Mouse (Mus musculus): ENCODE measurements around the gene Adarb2.

The Adarb2 gene

DNA sequence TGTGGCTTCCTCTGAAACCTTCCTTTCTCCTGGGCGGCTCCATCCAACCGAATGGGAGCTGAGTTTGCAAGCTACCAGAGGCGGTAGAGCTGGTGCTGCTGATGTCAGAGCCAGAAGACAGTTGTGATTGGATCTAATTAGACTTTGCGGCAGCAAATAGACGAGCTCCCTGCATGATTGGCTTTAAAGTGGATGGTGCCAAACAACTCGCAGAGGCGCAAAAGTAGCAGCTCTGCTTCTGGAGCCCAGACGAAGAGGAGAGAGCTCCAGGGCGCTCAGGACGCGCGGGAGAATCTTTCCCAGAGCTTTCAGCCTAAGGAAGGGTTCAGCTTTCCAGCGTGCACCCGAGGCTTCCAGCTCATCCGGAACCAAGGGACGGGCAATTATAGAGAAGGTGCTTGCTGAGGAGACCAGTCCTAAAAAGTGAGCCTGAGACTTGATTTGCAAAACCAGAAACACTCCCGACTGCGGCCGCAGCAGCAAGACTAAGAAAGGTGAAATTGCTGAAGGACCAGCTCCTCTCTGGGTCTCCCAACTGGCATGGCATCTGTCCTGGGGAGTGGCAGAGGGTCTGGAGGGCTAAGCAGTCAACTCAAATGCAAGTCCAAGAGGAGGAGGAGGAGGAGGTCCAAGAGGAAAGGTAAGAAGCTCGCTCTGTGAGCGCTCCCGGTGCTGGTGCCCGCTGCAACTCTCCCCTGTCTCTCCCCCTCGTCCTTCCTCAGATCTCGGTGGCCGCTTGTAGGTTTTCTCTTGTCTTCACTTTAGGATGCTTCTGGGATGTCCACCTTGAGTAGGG lies at the start of gene Adarb2:
Adarb2 (plus strand) TSS at position 186 of the 796 bp plus-strand sequence.
- no peak for DNase-seq (ENCODE audit: low read depth)

DNA sequence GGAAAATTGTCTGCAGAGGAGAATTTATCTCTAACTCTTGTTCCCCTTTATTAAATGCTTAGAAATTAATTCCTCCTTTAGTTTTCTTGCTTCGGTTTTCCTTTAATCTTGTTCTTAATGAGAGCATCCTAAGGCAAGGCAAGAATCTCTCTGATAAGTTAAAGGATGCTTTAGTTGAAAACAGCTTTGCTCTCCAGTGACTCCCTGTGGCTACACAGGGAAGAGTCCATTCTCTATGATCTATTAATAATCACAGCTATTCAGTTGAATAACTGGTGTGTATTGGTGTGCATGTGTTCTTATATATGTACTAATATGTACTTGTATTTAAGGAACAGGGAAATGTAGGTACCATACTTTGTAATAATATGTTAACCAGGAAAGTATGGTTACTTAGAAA lies 28.9 kb upstream of the Adarb2 start:
- no peak for DNase-seq (ENCODE audit: low read depth)

DNA sequence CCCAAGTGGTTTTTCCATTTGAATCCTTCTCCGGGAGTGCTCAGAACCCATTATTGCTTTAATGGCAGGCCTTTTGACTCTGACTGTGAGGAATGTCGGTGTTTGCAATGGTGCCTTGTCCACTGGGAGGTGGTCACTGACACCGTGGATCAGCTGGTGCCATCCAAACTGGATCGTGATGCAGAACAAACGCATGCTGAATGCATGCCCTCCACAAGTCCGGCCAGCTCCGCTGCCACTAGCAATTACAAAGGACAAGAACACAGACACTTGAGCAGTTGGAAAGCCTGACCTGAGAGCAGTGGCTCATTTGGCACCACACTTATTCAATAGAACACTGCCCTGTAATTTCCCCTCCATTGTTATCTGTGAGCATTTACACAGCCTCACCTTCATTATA lies 10.7 kb upstream of the Adarb2 start:
- no peak for DNase-seq (ENCODE audit: low read depth)

DNA sequence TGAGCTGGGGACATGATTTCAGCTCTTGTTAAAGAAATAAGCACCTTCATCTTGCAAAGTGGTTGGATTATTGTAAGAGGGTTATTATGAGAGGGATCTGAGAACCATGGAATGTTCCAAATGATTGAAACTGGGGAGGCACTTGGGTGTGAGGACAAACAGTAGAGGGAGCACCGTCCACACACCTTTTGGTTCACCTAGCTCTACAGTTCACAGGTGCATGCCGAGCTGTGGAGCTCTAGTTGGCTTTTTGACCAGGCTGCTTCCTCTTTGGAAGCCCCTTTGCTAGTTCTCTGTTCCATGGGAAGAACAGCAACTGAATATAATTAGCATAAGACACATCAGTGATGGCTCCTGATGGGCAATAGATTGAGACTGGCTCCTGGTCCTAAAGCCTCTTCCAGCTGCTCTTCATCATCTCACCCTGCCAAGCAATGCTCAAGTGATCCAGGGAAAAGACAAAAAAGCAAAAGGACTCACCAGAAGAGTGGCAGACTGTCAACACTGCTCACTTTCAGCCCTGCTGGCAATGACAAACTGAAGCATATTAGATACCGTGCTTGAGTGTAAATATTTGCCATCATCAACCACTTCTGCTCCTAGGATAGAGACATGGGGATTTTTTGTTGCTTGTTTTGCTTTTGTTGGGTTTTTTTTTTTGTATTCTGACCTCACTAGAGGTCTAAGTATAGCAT lies 3.3 kb upstream of the Adarb2 start:
- no peak for DNase-seq (ENCODE audit: low read depth)

DNA sequence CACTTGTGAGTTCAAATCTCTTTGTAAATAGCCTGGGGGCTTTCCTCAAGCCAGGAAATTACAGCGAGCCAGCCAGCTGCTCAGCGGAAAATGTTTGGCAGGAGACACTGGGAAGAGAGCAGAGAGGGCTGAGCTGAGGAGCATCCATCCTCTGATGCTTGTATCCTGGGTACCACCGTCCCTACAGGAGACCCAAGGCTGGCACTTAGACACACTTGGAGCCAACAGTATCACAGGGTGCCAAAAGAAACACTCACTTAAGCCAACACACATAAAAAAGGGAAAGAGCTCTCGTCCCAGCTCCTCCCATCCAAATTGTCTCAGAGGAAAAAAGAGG lies 779 bp downstream of the Adarb2 start:
- DNase-seq (ENCODE audit: low read depth), result no peak

DNA sequence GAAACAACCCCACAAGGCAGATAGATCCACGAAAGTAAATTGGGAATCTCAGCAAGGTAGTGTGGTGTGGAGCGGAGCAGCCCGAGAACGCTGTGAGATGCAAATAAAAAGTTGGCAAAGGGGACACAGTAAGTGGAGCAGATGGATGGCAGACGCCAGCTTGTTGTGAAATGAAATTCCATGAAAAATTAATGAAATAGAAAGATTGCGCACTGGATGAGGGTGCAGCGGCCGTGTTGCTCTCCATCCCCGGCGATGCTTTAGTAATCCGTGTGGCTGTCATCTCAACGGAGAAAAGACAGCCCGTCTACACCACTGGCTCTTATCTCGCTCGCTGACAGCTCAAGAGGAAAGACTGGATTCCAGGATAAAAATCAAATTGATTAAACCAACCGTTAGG lies 4.7 kb downstream of the Adarb2 start:
- no peak for DNase-seq (ENCODE audit: low read depth)

DNA sequence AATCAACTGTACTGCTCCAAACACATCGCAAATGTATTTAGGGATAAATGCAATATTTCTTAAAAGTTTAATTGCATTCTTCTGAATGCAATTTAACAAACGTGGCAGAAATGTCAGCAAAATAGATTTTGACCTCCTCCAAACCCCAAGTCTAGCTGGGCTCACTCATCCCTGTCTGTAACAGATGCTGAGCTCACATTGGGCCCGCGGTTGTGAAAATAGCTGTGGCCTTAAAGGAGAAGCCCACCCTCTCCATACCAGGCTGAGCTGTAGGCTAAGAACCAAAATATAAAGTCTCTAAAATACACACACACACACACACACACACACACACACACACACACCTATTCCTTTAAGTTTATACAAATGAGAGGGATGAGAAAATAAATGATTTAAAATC lies 8.1 kb downstream of the Adarb2 start:
- DNase-seq (ENCODE audit: low read depth), result no peak

DNA sequence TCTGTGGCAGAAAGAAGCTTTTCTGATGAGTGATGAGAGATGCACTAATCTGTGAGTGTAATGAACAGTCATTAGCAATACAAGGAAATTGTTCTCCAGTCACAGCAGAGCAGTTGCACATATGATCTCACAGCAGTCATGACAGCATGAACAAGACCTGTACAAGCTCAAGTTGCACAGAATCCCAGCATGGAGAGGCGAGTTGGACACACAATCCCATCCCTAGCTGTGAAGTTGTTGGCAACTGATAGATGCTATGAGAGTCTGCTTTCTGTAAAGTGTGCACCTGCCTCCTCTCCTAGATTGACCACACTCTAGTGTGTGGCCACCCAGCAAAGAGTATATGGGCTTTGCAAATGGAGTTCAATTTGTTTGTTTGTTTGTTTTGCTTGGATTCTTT lies 36.2 kb downstream of the Adarb2 start:
- no peak for DNase-seq (ENCODE audit: low read depth)

DNA sequence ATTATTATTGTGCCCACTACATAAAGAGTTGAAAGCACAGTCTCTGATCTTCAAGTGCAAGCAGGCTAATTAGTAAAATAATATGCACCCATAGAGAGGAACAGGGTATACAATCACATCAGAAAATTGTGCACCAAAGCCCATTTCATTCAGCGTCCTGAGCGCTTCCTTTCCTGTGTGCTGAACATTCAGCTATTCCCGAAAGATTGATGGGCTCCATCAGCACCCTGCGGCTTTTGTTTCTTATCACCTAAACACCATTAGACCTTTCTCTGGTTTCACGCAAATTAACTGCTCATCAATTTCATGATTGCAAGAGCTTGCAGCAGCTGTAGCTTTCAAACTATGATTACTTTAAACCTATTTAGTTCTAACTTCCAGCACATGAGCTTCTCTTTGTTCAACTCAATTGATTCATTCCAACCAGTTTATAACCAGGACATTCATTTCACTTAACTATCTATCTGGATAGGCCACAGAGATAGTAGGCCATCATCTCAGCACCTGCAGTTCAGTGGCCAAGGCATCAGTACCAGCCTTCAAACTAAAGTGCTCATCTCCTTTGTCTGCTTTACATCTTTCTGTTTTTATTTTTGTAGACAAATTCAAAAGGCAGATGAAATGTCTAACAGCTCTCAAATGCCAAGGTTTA lies 45.5 kb downstream of the Adarb2 start:
- DNase-seq (ENCODE audit: low read depth), result no peak

DNA sequence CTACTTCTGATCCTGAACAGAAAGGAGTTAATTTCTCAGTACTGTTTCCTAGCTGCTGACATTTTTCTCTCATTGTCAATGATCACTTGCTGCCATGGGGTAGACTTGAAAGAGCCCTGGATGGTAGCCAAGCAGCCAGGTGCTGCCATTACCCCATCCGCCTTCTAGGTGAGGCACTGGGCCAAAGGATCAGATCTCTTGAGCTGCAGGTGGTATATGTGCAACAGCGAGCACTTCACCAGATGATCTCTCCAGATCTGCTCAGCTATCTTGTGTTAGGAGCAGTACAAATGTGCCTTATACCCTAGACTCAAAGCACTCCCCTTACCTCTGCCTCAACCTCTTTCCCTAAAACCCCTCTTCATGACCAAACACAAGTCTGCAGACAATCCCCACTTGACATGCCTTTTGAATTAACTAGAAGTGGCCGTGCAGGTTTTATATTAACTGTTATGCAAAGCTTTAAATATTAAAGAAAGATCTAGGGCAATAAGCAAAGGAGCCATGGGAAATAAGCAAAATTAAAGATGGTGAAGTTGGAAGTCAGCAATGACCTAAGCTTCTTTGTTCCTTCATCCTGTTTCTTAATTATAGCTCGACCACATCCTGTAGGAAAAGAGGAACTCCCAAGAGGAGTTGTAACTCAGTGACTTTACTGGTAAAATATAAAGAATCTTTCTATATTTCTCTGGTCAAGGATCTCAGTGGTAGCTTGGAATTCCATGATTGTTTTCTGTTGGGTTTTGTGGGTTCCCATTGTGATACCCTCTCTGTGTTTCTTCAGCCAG lies 69.7 kb downstream of the Adarb2 start:
- DNase-seq (ENCODE audit: low read depth), result no peak

DNA sequence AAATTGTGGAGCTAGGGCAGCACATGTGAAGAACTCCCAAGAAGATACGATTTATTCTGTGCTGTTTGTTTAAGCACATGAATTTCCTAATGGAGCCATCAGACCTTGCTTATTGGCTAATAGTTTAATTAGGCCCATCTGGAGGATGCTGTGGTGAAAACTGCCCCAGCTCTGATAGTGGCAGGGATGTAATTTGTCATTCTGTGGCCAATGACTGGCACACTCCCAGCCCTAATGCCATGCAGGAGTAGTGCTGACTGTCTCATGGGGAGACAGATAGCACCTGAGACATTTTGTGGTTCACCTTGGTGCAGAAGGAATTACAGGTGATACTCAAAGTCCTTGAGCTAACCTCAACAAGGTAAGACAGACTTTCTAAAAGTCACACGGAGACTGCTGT lies 80.5 kb downstream of the Adarb2 start:
- DNase-seq (ENCODE audit: low read depth), result no peak

DNA sequence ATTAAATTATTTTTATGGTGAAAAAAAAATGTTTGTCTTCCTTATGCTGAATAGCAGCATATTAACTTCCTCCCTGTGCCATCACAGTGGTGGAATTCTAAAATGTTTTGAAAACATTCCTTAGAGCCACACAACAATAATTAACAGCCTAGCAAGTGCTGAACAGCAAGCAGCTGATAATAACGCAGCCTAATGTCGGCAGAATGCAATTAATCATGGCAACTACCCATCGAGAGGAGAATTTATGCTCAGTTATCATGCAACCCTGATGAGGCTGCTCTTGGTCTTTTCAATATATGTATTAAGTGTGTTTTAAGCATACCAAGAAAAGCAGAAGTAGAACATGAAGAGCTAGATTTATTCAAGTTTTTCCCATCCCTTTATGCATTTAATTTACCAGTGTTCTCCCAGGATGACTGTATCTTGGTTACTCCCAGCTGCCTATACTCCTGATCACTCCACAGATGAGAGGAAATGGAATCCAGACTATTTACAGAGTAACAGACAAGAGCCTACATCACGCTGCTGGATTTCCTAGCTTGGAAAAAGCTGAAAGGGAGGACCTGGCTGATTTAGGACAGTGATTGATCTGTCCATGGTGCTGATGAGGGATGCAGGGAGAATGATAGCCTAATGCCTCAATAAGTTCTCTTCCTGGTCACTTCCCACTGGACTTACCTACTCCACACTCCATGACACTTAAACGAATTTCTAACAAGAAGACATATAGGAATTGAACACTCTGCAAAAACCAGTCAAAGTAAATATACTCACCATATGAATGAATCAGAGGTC lies 113.9 kb downstream of the Adarb2 start:
- DNase-seq (ENCODE audit: low read depth), result peak; percentile 48

DNA sequence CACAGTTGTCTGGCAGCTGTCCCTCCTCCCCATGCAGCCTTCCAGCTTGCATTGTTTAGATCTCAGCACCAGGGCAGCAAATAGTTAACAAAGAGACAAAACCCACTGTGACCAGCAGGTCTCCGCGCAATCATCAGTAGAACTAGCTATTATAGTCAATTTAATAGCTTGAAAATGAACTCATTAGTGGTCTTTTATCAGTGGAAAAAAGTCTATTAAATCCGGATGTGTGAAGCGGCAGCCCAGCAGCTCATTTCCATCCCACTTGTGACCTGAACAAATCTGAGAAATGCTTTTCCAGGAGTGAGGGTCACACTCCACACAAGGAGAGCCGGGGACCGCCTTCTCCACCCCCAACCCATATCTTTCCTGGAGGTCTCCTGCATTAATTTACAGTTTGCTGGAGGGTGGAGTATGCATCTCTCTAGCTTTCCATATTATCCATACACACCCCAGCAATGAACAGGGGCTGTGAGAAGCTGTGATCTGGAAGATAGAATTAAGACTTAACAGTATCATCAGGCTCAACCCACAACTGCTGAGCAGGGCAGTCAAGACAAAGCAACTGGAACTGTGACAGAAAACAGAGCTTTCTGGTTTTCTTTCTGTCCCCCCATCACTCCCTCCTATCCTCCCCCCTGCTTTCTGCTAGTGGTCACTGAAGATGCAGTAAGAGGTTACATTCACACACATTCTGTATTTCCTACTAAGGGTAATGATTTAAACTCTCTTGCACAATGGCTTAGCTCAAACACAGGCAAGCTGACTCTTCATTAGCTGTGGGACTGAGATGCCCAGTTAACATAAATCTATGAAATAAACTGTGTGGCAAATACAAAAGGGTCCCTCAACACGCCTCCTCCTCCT lies 131.2 kb downstream of the Adarb2 start:
- DNase-seq (ENCODE audit: low read depth), result no peak

DNA sequence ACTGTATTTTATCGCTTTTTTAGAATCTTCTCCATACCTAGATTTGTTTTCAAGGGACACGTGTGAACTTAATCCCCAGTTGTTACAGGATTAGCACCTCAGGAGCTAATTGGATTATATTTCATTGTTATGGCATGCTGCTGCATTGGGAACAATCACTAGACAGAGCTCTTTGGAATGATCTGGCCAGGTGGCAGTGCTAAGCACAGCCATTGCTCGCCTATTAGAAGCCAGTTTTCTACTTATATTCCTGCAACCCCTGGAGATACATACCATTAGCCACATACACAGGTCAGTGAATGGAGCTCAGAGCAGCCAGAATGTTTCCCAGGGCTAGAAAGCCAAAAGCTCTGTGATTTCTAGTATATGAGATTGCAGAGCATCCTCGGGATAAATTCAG lies 131.9 kb downstream of the Adarb2 start:
- DNase-seq (ENCODE audit: low read depth), result no peak

DNA sequence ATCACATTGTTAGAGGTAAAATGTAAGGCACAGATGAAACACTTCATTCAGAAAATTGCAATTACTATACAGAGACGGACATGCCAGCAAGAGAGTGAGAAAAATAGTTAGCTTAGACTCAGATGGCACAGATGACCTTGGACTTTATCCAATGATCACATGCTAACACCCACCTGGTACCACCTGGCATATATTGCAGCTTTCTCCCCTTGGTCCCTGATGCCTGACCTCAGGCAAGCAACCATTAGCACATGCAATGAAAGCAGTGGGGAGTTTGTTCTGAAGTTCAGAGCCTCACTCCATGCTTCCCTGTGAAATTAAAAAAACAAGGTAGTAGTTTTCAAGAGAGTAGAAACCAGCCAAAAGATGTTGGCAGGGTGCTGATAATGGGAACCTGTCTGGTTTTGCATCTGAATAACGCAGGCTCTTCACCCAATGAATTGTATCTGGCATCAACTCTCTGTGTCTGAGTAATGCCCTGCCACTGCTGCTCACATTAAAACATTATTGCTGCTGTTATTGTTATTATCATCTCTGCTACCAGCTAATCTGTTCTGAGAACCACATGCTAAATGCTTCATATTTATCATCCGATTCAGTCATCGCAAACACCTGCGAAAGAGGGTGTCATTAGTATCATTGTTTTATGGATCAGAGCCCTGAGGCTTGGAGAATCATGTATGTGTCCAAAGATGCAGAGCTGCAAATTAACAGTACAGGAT lies 138.6 kb downstream of the Adarb2 start:
- DNase-seq (ENCODE audit: low read depth), result no peak

DNA sequence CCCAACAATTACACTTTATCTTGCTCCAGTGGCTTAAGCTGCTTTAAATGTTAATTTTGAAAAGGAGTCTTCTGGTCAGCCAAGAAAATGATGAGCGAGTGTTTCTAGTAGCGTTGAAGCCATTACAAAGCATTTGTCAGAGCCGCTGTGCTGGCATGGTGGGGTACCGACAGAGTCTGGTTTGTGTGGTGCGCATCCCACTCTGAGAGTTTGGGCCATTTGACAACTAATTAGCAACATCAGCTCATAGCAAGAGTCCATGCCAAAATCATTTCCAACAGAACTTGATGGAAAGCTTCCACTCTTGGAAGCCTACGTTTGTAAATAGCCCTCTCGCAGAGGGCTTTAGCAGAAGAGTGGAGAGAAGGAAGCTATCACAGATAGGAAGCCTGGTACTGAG lies 144.5 kb downstream of the Adarb2 start:
- DNase-seq (ENCODE audit: low read depth), result no peak

DNA sequence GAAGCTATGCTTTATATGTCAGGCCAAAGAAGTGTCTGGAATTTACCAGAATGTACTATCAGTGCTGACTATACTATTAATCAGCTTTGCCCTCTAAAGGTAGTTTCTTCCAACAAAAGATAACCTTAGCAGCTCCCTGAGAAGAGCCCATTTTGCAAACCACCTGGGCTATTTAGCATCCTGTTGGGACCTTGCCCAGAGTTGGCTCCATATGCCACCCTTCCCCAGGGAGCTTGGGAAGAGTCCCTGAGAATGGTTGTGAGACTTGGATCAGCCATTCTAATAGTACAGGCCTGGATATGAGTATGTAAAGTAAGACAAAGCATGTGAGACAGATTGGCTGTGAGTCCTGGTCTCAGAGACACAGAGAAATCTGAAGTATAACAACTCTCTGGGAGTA lies 149.7 kb downstream of the Adarb2 start:
- DNase-seq (ENCODE audit: low read depth), result no peak

DNA sequence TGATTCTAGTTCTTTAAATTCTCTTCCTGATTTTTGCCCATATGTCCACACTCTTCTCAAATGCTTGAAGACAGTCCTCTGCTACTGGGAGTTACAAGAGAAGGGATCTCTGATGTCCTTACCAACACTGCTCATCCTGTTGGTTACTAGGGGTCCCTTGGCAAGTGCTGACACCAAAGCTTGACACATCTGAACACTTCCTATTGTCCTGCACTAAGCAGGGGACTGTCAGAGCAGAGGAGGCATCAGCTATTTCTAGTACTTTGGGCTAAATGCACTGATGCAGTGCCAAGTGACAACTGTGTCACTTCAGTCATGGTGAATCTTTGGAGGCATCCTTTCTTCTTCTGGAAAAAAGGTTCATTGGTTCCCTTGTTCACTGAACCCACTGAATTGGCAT lies 150.3 kb downstream of the Adarb2 start:
- no peak for DNase-seq (ENCODE audit: low read depth)

DNA sequence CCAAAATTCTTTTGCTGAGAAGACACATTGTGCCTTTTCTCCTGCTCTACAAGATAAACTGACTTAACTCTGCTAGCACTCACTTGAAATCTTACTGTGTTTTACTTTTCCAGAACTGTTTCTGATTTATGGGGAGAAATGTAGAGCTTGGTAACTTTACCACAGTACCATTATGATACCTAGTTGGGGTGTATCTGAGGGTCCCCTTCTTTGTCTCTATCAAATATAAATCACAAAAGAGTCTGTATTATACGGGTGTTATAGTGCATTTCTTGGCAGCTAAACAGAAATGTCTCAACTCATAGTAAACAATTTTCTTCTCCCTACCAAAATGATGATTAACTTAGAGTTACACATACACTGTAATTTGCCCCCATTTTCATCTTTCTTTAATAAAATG lies 162.9 kb downstream of the Adarb2 start:
- no peak for DNase-seq (ENCODE audit: low read depth)

DNA sequence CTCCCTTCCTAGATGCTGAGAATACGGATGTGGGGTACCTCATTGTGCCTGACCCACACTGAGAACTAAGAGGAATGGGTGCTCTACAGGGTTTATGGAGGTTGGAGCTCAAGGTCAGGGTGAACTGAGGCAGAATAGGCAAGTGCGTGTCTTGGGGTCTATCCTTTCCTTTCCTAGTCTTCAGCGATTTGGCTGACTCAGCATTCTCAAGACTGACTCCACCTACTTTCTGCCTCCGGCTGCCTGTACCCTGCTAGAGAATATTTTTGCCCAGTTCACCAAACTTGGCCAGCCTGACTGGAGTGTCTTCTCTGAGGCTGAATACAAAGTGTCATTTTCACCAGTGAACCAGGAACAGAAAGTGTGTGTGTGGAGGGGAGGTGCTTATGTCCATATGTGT lies 163.4 kb downstream of the Adarb2 start:
- DNase-seq (ENCODE audit: low read depth), result no peak
